Mouse (Mus musculus) left cerebral cortex, adult 18-20 months (tissue): ENCODE data around the gene Tmem145. TPM values are rescaled to one million over a fixed set of nuclear protein-coding genes. Genes with fewer than 3 reads are reported as not detected.
A peak's percentile ranks its signal among the peaks of the same experiment; 100 is the strongest.
"Not testable (repeated sequence)": the region's sequence is repeated elsewhere in the genome, so short reads cannot be mapped to it uniquely, and the experiment has no call there.

Experiments
- DNase-seq, 2 experiments: peaks; one replicate each; pipeline ENCODE4 v3.0.0; 2021 to 2022; ENCODE audit warnings: low spot score in 2 of 2, mixed read lengths in 1 of 2
- long read RNA-seq, 2 experiments: library from polyadenylated mRNA; stranded (forward); transcript quantifications; one replicate each; pipeline ENCODE4 v2.0.0; 2021
- total RNA-seq, 2 experiments: library from RNA; stranded (reverse); gene quantifications; 2 replicates each; pipeline ENCODE4 v1.2.3; 2021

Gene Tmem145
- 10 to 100 TPM; 45.4 to 46.6 TPM for total RNA-seq
- long read RNA-seq, experiment 1, transcript Tmem145-201 (15 exons, 2,298 nt): major isoform, 48 of 134 reads
- long read RNA-seq, experiment 1, partial matches to known transcripts: 10 of 134 reads
- long read RNA-seq, experiment 1, other reads (novel, unspliced or antisense): 74 of 134 reads
- long read RNA-seq, experiment 2, transcript Tmem145-201 (15 exons, 2,298 nt): major isoform, 15 of 36 reads
- long read RNA-seq, experiment 2, partial matches to known transcripts: 3 of 36 reads
- long read RNA-seq, experiment 2, other reads (novel, unspliced or antisense): 15 of 36 reads

DNA sequence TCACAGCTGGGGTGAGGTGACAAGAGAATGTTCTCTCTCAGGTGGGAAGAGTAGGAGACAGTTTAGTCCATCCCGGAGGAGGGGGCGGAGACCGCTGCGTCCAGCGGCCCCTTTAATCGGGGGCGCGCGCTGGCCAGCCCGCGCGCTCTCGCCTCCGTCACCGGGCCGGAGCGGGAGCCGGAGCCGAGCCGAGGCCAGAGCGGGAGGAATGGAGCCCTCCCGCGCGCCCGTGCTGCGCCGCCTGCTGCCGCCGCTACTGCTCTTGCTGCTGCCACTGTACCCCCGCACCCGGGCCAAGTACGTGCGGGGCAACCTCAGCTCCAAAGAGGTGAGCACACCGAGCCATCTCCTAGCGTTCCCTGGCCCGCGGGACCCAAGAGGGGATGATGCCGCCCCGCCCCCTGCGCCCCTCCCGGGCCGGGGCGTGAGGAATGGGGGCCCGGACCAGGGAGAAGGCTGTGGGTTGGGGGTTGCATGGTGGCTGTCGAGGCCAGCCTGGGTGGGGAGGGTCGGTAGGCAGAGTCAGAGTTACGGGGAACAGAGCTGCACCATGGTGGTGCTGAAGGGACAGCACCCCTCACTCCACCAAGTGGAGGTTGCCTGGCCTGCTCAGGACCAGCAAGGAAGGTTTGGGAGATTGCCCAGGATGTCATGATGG, at the start of gene Tmem145:
Gene Tmem145 (plus strand): TSS at position 151 of the 658 bp plus-strand sequence.
- DNase-seq: peak in 1 of 2 experiments; percentile 57

DNA sequence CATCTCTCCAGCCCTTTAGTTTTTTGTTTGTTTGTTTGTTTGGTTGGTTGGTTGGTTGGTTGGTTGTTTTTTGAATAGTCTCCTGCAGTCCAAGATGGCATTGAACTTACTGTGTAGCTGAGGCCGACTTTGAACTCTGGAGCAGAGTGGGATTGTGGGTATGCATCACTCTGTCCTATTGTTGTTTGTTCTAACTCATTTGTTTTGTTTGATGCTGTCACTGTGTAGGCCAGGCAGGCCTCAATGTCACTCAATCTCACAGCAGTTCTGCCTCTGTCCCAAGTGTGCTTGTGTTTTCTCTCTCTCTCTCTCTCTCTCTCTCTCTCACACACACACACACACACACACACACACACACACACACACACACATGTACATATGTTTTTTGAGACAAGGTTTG, 44.0 kb upstream of the Tmem145 start:
- DNase-seq: no peak

DNA sequence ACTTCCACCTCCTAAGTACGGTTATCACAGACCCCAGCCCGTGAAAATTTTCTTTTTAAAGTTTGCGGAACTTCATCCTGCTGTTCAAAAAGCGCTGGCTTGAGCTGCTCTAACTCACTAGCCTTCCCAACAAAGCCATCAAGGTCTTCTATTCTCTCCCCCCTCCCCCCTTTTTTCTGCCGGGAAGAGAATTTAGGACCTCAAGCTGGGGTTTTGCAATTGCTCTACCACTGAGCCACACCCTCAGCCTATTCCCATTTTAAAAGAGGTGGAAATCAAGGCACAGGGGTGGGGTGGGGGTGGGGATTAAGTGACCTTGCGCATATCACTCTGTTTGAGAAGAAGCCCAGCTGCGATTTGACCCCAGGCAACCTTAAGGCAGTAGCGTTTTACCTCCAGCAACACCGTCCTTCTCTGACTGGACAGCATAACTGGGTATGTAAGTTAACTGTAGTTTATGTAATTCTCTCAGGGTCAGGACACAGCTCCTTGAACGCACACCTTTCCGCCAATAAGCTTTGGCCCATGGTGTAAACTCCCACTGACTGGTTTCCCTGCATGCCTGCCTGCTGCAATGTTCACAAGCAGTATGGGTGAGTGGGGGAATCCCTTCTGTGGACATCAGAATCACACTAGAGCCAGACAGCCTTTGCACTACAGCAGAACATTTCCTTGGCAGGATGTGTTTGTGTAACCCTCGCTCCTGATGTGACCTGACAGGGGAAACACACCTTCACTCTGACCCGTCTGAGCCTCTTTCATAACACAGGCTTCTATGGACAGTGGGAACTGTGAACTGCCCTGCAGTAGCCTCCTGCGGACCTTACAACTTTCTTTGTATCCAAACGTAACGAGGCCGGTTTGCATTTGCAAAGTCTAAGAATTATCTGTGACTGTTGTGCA, 41.7 kb upstream of the Tmem145 start:
- no peak for DNase-seq

DNA sequence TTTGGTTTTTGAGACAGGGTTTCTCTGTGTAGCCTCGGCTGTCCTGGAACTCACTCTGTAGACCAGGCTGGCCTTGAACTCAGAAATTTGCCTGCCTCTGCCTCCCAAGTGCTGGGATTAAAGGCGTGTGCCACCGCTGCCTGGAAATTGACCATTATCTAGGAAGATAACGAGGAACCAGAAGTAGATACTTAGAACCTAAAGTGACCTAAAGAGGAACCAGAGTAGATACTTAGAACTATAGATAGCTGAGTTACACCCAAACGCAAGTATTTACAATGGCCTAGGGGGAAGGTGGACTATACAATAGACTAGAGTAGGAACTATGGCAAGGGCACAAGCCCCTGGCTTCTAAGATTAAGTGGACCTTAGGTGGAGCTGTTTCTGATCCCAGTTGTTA, 40.2 kb upstream of the Tmem145 start:
- DNase-seq: not testable (repeated sequence)

DNA sequence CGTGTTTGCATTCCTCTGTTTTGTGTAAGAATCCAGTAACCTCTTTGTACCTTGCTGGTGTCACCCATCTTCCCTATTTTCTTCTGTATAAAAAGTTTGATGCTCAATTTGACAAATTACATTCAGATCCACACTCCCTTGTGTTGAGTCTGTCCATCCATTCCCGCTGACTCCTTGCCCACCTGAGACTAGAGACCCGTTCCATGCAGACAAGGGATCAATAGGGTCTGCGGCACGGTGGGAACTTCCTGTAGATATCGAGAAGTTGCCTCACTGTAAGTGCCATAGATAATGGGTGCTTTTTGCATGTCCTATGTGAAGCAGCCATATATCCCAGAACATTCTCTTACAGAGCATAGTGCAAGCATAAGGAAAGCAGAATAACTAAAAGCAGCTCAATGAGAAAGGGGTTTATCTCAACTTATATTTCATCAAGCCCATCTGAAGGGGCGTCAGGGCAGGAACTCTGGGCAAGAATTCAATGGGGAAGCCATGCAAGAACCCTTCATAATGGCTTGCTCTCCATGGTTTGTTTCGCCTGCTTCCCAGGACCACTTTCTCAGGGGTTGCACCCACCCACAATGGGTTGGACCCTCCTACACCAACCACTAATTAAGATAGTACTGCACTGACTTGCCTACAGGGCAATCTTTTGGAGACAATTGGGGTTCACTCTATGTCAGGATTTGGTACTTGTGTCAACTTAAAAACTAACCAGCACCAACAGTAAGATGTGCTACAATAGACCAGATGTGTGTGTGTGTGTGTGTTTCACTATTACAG, 39.5 kb upstream of the Tmem145 start:
- no peak for DNase-seq

DNA sequence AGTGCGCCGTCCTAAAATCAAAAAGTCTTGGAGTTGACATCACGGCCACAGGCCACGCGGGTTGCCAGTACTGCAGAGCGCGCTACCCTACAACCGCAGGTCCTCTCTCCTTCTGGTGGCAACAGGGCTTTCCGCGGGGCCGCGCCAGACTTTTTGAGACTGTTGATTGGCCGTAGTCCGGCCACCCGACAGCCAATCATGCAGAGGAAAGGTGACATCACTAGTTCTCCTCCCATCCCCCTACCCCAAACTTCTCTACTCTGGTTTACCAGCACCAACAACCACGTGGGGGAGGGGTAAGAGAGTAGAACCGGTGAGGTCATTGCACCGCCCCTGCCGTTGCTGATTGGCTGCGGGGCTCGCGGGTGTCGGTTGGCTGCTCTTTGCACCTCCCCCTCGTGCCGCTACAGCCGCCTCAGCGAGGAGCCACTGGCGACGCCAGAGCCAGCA, 38.6 kb upstream of the Tmem145 start, which contains the start of gene Cic:
Gene Cic (plus strand): TSS at position 404 of the 450 bp plus-strand sequence.
- DNase-seq: peak; percentile 98 to 99

DNA sequence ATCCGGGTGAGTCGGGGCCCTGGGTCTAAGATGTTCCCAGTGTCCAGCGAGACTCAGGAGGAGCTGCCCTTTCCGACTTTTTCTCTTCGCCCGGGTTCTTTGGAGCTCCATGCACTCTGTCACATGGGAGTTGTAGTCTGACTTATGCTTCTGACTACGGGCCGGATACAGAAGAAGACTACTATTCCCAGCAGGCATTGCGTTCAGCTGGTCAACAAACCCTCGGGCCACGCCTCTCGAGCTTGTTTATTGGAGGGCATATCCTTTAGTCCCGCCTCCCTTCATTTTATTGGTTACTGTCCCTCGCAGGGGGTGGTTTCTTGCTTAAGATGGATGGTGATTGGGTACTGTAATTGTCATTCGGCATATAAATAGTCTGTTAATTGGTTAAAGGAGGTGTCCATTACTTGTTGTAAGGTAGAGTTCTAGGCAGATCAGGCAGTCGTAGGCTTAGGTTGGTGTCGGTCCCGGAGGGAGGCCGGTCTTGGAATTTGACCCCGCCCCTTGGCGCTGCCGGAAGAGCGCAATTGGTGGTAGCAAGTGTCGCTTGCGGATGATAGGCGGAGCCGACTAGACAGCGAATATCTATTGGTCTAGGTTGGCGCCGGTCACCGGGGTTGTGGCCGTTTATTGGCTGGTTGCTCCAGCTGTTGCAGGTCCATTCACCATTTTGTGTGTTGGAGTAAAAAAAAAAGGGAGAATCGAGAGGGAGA, 38.0 kb upstream of the Tmem145 start:
- DNase-seq: peak; percentile 96 to 99

DNA sequence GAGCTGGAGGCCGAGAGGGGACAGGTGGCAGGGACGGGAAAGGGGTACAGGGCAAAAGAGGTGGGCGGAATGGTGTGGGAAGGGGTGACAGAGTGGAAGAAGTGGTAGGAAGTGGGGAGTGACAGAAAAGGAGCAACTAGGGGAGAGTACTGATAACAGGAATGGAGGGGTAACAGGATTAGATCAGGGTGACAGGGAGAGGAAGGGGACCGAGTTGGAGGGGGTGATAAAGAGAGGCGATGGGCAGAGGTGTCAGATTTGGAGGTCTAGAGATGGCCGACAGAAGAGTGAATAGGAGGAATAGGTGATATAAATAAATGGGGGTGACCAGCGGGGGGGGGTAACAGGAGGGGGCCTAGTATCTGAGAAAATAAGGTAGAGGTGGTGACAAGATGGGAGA, 37.3 kb upstream of the Tmem145 start:
- DNase-seq: no peak

DNA sequence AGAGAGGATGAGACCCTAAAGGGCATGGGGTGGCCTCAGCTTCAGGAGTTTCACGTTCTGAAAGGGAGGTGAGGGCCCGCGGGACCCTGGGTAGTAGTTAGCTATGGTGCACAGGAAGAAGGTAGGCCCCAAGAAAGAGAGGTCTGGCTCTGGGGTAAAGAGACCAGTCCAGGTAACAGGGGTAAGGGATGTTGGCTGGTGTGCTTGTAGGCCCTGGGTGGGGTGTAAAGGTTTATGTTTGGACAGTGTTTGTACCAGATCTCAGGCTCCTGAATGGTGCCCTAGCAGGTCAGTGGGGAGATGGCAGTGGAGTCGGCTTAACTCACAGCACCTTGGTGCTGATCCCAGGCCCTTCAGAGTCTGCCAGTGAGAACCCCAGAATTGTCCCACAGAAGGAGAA, 36.9 kb upstream of the Tmem145 start:
- no peak for DNase-seq

DNA sequence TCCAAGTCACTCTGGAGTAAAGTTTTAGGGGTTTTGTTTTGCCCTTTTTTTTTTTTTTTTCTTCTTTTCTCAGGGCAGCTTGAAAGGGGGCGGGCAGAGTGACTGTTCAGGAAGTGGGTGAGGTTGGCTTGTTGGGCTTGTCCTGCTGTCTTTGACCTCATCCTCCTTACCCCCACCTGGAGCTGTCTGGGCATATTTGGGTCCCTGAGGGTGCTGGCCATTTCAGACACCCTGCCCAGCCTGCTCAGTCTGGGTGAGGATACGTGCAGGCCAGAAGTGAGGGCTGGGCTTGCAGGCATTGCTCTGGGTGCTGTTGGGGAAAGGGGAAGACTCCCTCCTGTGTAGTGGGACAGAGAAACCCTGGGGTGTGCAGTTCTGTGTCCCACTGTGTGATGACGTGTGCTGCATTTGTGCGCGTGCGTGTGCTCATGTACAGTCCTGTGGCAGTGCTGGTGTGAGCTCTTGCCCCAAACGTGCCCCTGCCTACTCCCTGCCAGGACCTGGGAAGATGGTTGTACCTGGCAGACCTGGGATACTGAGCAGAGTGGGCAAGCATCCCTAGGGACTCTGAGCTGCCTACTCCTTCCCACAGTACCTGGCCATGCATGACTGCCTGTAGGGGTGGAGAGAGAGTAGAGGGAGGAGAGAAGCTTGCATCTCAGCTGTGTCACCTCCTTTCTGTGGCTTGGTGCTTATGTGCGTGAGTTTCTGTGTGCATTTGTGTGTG, 36.2 kb upstream of the Tmem145 start:
- DNase-seq: no peak

DNA sequence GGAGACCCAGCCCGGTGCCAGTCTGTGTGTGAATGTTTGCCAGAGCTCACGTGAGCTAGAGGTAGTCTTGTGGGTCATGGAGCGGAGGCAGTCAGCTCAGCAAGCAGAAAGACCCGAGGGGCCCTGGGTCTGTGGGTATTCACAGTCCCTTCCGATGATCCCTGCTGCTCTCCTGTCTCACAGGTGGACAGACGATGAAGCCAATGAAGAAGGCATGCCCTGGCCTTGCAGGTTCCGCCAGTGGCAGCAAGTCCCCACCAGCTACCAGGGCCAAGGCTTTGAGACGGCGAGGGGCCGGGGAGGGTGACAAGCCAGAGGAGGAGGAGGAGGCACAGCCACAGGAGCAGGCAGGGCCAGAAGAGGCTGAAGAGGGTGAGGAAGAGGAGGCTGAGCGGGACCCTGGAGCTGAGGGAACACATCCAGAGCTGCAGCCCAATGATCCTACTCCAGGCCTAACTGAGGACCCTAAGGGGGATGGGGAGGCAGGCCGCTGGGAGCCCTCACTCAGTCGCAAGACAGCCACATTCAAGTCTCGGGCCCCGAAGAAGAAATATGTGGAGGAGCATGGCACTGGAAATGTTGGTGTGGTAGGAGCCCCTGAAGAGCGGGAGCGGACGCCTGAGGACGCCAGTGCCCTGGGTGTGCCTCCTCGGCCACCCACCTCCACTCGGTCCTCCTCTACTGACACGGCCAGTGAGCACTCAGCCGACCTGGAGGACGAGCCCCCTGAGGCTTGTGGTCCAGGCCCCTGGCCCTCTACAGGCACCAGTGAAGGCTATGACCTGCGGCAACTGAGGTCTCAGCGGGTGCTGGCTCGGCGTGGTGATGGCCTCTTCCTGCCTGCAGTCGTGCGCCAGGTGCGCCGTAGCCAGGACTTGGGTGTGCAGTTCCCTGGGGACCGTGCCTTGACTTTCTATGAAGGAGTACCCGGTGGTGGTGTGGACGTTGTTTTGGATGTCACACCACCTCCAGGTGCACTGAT, 35.0 kb upstream of the Tmem145 start:
- DNase-seq: no peak

DNA sequence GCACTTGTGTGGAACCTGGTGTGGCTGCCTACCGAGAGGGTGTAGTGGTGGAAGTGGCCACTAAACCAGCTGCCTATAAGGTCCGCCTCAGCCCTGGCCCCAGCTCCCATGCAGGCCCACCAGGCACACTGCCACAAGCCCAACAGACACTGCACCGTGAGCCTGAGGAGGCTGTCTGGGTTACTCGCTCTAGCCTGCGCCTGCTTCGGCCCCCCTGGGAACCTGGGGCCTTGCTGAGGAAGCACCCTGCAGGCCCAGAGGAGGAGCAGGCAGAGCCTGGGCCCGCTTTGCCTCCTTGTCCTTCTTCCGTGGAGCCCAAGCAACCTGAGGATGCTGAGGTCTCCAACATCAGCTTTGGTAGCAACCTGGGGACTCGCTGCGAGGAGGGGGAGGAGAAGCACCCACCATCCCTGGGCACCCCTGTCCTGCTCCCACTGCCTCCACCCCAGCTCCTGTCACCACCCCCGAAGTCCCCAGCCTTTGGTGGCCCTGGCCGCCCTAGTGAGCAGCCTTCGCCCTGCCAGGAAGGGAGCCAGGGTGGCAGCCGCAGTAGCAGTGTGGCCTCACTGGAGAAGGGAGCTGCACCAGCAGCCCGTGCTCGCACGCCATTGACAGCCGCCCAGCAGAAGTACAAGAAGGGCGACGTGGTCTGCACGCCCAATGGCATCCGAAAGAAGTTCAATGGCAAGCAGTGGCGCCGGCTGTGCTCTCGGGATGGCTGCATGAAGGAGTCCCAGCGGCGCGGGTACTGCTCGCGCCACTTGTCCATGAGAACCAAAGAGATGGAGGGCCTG, 34.1 kb upstream of the Tmem145 start:
- DNase-seq: no peak

DNA sequence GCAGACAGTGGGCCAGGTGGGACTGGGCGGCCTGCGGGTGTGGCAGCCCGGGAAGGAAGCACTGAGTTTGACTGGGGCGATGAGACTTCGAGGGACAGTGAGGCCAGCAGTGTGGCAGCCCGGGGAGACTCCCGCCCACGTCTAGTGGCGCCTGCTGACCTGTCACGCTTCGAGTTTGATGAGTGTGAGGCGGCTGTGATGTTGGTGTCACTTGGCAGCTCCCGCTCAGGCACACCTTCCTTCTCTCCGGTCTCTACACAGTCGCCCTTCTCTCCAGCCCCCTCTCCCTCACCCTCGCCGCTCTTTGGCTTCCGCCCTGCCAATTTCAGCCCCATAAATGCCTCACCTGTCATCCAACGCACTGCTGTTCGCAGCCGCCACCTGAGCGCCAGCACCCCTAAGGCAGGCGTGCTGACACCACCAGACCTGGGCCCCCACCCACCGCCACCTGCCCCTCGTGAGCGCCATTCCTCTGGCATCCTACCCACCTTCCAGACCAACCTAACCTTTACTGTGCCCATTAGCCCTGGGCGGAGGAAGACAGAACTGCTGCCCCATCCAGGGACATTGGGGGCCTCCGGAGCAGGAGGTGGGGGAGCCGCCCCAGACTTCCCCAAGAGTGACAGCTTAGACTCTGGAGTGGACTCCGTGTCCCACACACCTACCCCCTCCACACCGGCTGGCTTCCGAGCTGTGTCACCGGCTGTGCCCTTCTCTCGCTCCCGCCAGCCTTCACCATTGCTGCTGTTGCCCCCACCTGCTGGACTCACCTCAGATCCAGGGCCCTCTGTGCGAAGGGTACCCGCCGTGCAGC, 33.3 kb upstream of the Tmem145 start:
- DNase-seq: no peak

DNA sequence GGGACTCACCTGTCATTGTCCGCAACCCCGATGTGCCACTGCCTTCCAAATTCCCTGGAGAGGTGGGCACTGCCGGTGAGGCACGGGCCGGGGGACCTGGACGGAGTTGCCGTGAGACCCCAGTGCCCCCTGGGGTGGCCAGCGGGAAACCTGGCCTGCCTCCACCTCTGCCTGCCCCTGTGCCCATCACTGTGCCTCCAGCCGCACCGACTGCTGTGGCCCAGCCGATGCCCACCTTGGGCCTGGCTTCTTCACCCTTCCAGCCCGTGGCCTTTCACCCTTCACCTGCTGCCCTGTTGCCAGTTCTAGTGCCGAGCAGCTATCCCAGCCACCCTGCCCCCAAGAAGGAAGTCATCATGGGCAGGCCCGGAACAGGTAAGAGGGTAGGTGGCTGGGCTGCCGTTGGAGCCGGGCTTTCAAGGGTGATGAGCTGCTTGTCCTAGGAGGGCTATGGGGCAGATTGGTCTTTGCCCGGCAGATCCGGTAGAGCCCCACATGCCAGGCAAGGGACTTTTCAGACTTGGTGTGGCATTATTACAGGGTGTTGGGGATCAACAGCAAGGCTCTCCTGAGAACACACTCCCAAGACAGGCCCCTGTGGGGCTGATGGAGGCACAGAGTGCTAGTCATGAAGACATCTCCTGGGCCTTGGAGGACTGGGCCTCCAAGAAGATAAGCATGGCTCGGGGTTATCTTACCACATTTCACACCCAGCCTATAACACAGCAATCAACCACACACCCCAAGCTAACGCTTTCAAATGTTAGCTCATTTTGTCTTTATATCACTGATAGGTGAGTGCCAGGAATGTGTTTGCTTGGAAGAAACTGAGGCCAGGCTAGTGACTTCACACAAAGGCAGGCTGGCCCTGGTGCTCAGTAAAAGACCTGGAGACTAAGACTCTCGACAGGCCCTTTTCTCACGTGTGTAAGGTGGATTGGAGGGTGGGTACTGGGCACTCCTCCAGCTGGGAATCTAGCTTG, 32.4 kb upstream of the Tmem145 start:
- no peak for DNase-seq

DNA sequence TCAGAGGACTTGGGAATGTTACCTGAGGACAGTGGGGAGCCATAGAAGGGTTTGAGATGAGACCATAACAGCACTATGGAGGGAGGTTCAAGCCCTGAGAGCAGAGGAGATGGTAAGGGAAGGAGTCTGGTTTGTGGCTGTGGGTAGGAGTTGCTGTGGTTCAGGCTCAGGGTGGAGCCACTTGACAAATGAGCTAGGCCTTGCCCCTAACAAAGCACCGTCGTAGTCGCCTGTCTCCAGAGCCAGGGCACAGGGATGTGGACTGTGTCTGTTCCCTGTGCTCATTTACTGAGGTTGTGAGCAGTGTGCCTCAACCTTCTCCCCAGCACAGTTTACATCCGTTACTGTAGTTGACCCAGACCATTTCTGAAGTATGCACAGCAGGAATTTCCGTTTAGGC, 31.3 kb upstream of the Tmem145 start:
- DNase-seq: no peak
